Mouse (Mus musculus) E14TG2a.4 (cell line): ENCODE results near the gene R3hdm4.
A peak's percentile ranks its signal among the peaks of the same experiment; 100 is the strongest.
"Not testable (repeated sequence)": the region's sequence is repeated elsewhere in the genome, so short reads cannot be mapped to it uniquely, and the experiment has no call there.

Experiments used
- H3K27me3 ChIP-seq: 2 replicates; pipeline ENCODE4 v1.6.1; 2014; ENCODE audit warnings: low read length, control low read depth; ENCODE audit not compliant: insufficient read depth
- H3K36me3 ChIP-seq: 2 replicates; pipeline ENCODE4 v1.6.1; 2014; ENCODE audit warnings: low read length, control low read depth; ENCODE audit not compliant: insufficient read depth
- H3K4me1 ChIP-seq: replicated peaks from 2 replicates; pipeline ENCODE4 v1.6.1; 2014; ENCODE audit warnings: low read depth, low read length, control low read depth
- H3K4me3 ChIP-seq: replicated peaks from 2 replicates; pipeline ENCODE4 v1.5.1; 2014; ENCODE audit warnings: mild to moderate bottlenecking, low read length
- H3K9me3 ChIP-seq: 2 replicates; pipeline ENCODE4 v1.6.1; 2014; ENCODE audit warnings: low read length, control low read depth
- CTCF ChIP-seq: conservative IDR thresholded peaks from 2 replicates; pipeline ENCODE4 v1.5.1; 2014; ENCODE audit warnings: low read length
- NANOG ChIP-seq: IDR thresholded peaks from 2 replicates; pipeline ENCODE4 v1.6.1; 2014; ENCODE audit warnings: borderline replicate concordance, low read length, mixed read lengths
- POU5F1 ChIP-seq: IDR thresholded peaks from 2 replicates; pipeline ENCODE4 v1.6.1; 2014; ENCODE audit warnings: low read length, borderline replicate concordance

R3hdm4 gene

GRCm38 (mm10) chr10:79889386-79889785 is 31.6 kb downstream of the R3hdm4 start:
- Histone ChIP-seq H3K9me3 (no peaks in the 10 kb centered on the region), H3K27me3 (peaks cover 20% of the 10 kb centered on the region), H3K4me3 (no peak overlapping the region), H3K36me3 (peaks cover 4% of the 10 kb centered on the region; the same call in 1 of the 2 replicates), H3K4me1 (peaks cover 30% of the 10 kb centered on the region)
- TF ChIP-seq CTCF (no peak), NANOG (no peak), POU5F1 (no peak)

- no peaks in the 10 kb centered on the region for H3K36me3 ChIP-seq
- no peaks in the 10 kb centered on the region for H3K9me3 ChIP-seq
- peaks cover 40% of the 10 kb centered on the region for H3K27me3 ChIP-seq
- no peak overlapping the region for H3K4me3 ChIP-seq
- H3K4me1 ChIP-seq, result peaks cover 42% of the 10 kb centered on the region
- no peak for TF ChIP-seq POU5F1
- TF ChIP-seq NANOG, result no peak
- no peak for TF ChIP-seq CTCF
Observed at GRCm38 (mm10) chr10:79886611-79887010, 34.4 kb downstream of the R3hdm4 start.

DNA sequence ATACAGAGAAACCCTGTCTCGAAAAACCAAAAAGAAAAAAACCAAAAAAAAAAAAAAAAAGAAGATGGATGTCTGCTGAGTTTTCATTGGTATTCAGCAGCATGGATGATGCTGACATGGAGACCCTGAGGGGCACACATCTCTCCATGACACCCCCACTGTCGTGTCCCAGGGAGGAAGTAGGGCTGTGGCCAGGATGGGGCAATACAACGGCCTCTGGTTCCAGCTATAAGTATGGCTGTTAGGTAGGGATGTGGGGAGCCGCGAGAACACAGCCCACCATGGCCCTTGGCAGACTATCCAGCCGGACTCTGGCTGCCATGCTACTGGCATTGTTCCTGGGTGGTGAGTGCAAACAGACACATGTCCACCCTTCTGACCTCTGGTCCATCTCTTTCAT is 35.0 kb downstream of the R3hdm4 start, which contains the start of gene Elane:
Elane (plus strand) TSS at position 194 of the 400 bp plus-strand sequence.
- TF ChIP-seq CTCF (no peak), NANOG (no peak)

DNA sequence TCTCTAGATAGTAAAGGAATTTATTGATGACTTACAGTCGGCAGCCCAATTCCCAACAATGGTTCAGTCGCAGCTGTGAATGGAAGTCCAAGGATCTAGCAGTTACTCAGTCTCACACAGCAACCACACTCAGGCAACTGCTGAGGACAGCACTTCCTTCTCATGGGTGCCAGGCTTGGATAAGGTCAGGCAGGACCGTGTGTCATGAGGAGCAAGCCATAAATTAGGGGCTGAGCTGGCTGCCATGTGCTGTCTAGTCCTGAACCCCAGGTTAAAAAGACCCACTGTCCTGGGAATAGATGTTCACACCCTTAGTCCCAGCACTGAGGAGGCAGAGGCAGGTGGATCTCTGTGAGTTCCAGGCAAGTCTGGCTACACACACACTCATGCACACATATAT is 36.1 kb downstream of the R3hdm4 start:
- H3K9me3 ChIP-seq, H3K4me3 ChIP-seq, H3K36me3 ChIP-seq: not testable (repeated sequence)
- Histone ChIP-seq H3K27me3 (peaks cover 45% of the 10 kb centered on the region), H3K4me1 (peaks cover 55% of the 10 kb centered on the region)

More for the DNA sequence above, 35.0 kb downstream of the R3hdm4 start, which contains the start of gene Elane:
- Histone ChIP-seq H3K4me3 (no peak within 1 kb of the TSS), H3K27me3 (peaks cover 45% of the 10 kb centered on the region), H3K36me3 (no peaks in the 10 kb centered on the region), H3K4me1 (peaks cover 47% of the 10 kb centered on the region), H3K9me3 (no peaks in the 10 kb centered on the region)

GRCm38 (mm10) chr10:79884446-79884845 is 36.6 kb downstream of the R3hdm4 start:
- Histone ChIP-seq H3K4me3 (no peak overlapping the region), H3K27me3 (peaks cover 44% of the 10 kb centered on the region), H3K36me3 (no peaks in the 10 kb centered on the region), H3K4me1 (peaks cover 58% of the 10 kb centered on the region), H3K9me3 (no peaks in the 10 kb centered on the region)
- TF ChIP-seq CTCF (no peak), NANOG (no peak), POU5F1 (no peak)

DNA sequence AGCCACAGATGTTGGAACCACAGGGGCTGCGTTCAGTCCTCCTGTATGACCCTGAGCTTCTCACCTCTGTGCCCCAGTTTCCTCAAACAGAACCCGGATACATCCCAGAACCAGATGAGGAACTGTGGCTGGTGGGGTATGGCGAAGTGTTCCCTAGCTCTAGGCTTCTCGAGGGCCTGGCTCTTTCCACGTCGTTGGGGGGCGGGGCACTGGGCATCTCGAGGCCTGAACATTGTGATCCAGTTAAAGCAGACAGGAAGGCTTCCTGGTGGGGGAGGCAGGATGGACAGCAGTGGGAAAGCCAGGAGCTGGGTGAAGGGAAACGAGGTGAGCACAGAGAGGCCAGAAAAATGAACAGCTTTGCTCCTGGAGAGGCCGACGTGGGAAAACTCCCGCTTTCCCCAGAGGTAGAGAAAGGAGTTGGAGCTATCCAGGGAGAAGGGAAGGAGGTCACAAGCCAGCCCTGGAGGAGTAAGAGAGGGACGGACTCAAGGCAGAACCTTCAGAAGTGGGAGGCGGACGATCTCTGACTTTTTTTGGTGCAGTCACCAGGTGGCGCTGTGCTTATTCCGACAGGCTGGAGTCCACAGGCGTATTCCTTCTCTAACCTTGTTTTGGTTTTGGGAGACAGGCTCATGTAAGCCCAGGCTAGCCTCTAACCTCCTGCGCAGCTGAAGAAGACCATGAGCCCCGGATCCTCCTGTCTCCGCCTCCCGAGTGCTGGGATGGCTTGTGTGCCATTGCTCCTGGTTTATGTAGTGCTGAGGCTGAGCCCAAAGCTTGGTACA is 37.5 kb downstream of the R3hdm4 start:
- peak; percentile 84 for TF ChIP-seq CTCF
- no peak for TF ChIP-seq POU5F1
- Histone ChIP-seq H3K27me3 (peaks cover 49% of the 10 kb centered on the region), H3K9me3 (no peaks in the 10 kb centered on the region), H3K4me1 (peaks cover 60% of the 10 kb centered on the region), H3K4me3 (no peak overlapping the region), H3K36me3 (no peaks in the 10 kb centered on the region)

DNA sequence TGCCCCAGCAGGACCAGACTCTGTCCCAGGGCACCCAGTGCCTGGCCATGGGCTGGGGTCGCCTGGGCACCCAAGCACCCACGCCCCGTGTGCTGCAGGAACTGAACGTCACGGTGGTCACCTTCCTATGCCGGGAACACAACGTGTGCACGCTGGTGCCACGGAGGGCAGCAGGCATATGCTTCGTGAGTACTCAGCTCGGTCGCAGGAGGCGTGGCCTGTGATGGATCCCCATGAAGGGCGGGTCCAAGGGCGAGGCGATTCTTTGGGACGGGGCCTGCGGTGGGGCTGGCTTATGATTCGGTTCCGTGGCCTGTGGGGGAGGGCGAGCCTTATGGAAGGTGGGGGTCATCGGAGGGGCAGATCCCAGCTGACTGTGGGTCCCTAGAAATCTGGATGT is 39.0 kb downstream of the R3hdm4 start:
- peaks cover 51% of the 10 kb centered on the region for H3K27me3 ChIP-seq
- H3K4me3 ChIP-seq, result peak overlapping the region; percentile 58
- peaks cover 65% of the 10 kb centered on the region for H3K4me1 ChIP-seq
- peaks cover 1% of the 10 kb centered on the region; the same call in 1 of the 2 replicates for H3K9me3 ChIP-seq
- no peak for TF ChIP-seq CTCF
- TF ChIP-seq NANOG, result no peak
- TF ChIP-seq POU5F1, result no peak
- H3K36me3 ChIP-seq, result no peaks in the 10 kb centered on the region

DNA sequence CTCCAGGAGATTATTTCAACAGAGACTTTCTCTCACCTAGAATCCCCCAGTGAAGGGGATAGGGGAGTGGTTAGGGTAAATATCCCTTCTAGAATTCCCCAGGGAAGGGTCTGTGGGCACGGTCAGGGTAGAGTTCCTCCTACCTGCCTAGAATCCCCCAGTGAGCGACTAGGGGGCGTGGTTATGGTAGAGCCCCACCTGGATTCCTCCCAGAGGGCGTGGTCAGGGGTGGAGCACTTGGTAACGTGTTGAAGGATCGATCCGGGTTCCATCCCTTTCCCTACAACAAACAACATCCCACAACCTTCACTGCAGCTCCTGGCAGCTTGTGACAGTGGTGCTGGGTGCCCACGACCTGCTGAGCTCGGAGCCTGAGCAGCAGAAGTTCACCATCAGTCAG is 40.3 kb downstream of the R3hdm4 start:
- TF ChIP-seq NANOG, result no peak
- TF ChIP-seq POU5F1, result no peak
- no peak for TF ChIP-seq CTCF
- H3K36me3 ChIP-seq, result no peaks in the 10 kb centered on the region
- no peak overlapping the region; the same call in 1 of the 2 replicates for H3K4me3 ChIP-seq
- H3K4me1 ChIP-seq, result peaks cover 68% of the 10 kb centered on the region
- H3K9me3 ChIP-seq, result peaks cover 9% of the 10 kb centered on the region; the same call in 1 of the 2 replicates
- H3K27me3 ChIP-seq, result peaks cover 52% of the 10 kb centered on the region

GRCm38 (mm10) chr10:79879527-79879926 is 41.5 kb downstream of the R3hdm4 start:
- TF ChIP-seq CTCF (no peak), POU5F1 (no peak), NANOG (no peak)
- no peaks in the 10 kb centered on the region for H3K36me3 ChIP-seq
- peaks cover 9% of the 10 kb centered on the region; the same call in 1 of the 2 replicates for H3K9me3 ChIP-seq
- H3K27me3 ChIP-seq, result peaks cover 64% of the 10 kb centered on the region
- peaks cover 74% of the 10 kb centered on the region for H3K4me1 ChIP-seq
- no peak overlapping the region for H3K4me3 ChIP-seq
